Mouse (Mus musculus): ENCODE results near the gene Hnrnpf.

- TF ChIP-seq CTCF (IDR thresholded peaks at IDR 0.05; ENCODE audit: extremely low read depth, insufficient read length, insufficient replicate concordance, low read depth, low read length) = no peak
- no peak for TF ChIP-seq POLR2A (IDR thresholded peaks at IDR 0.05; ENCODE audit: low read depth, low read length)
Observed at GRCm38 (mm10) chr6:117926871-117927491, 26.9 kb downstream of the Hnrnpf start.

Measured in small intestine, adult 2 months (tissue).